Mouse (Mus musculus) left cerebral cortex, adult 2 months (tissue): ENCODE measurements around the gene Adrm1. TPM values are rescaled to one million over a fixed set of nuclear protein-coding genes. Genes with fewer than 3 reads are reported as not detected.
A peak's percentile ranks its signal among the peaks of the same experiment; 100 is the strongest.

Experiments used
- DNase-seq, 2 experiments: peaks; one replicate each; pipeline ENCODE4 v3.0.0; 2021 to 2022; ENCODE audit warnings: low spot score in 2 of 2, mixed read lengths in 1 of 2; ENCODE audit errors: extremely low spot score in 1 of 2
- H3K27ac ChIP-seq: fragments of 200-600 bp; 2 replicates; pipeline ENCODE4 v1.8.1; 2022
- H3K4me3 ChIP-seq: fragments of 200-600 bp; 2 replicates; pipeline ENCODE4 v1.8.1; 2022
- CTCF ChIP-seq: fragments of 200-600 bp; IDR thresholded peaks from 2 replicates; pipeline ENCODE4 v1.8.1; 2022; ENCODE audit warnings: antibody characterized with exemption, mild to moderate bottlenecking, moderate library complexity
- intact Hi-C: fragments of 180-260 bp; cut with DNase I; formaldehyde crosslinking; loops from one replicate; pipeline ENCODE4 v1.15.1; 2025
- total RNA-seq, 2 experiments: library from RNA; stranded (reverse); gene quantifications; 2 replicates each; pipeline ENCODE4 v1.2.3; 2021

Adrm1 gene
- total RNA-seq, 2 experiments from 2014 or later: 96.4 to 101 TPM

GRCm38 (mm10) chr2:180207840-180208239 lies 36.6 kb downstream of the Adrm1 start:
- intact Hi-C loops: loop anchor here (5.0 kb wide), 1 partner anchor 44 kb away; no protein-coding TSS in a partner anchor
- no peak overlapping the region for H3K27ac ChIP-seq
- peak; percentile 53 for TF ChIP-seq CTCF
- no peak for DNase-seq
- no peak overlapping the region for H3K4me3 ChIP-seq

GRCm38 (mm10) chr2:180208976-180209375 lies 37.7 kb downstream of the Adrm1 start:
- intact Hi-C loops: loop anchor here (5.0 kb wide), 1 partner anchor 43 kb away; no protein-coding TSS in a partner anchor
- no peak overlapping the region for H3K27ac ChIP-seq
- H3K4me3 ChIP-seq: no peak overlapping the region
- TF ChIP-seq CTCF: no peak; the same call in 1 of the 2 replicates
- DNase-seq: no peak

GRCm38 (mm10) chr2:180212255-180212654 lies 41.0 kb downstream of the Adrm1 start:
- intact Hi-C loops: no loop called here
- Histone ChIP-seq H3K4me3 (no peak overlapping the region), H3K27ac (no peak overlapping the region)
- no peak for DNase-seq
- TF ChIP-seq CTCF: peak; percentile 14; the same call in 1 of the 2 replicates

DNA sequence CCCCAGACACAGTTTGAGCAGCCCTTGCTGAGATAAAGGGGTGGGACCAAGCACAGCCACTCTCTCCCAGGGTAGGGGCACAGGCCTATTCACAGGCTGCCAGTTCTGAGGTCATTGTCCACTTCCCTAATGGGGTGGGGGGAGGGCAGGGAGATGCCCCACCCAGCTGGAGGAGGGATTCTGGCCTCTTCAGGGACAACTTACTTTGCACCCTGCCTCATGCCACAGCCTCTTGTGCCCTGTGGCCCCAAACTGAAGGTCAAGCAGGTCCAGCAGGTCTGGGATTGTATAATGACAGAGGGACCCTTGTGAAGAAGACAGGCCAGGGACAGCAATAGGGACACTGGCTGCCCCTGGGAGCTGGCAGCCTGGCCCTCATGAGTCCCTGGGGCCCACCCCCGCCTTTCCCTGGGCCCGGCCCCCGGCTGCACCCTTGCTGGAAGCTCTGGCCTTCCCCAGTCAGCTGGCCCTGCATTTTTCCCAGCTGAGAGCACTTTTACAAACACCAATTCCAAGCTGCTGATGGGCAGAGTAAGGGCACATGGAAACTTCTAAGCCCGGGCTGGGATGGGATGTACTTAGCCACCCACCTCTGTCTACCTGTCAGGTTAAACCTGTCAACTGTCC lies 43.2 kb downstream of the Adrm1 start:
- DNase-seq: no peak
- peak overlapping the region; percentile 1; the same call in 1 of the 2 replicates for H3K27ac ChIP-seq
- TF ChIP-seq CTCF: no peak
- H3K4me3 ChIP-seq: no peak overlapping the region
- intact Hi-C loops: no loop called here

GRCm38 (mm10) chr2:180215011-180215461 lies 43.8 kb downstream of the Adrm1 start:
- no peak for TF ChIP-seq CTCF
- Histone ChIP-seq H3K4me3 (no peak overlapping the region), H3K27ac (peak overlapping the region; percentile 1; the same call in 1 of the 2 replicates)
- no peak for DNase-seq
- intact Hi-C loops: no loop called here

DNA sequence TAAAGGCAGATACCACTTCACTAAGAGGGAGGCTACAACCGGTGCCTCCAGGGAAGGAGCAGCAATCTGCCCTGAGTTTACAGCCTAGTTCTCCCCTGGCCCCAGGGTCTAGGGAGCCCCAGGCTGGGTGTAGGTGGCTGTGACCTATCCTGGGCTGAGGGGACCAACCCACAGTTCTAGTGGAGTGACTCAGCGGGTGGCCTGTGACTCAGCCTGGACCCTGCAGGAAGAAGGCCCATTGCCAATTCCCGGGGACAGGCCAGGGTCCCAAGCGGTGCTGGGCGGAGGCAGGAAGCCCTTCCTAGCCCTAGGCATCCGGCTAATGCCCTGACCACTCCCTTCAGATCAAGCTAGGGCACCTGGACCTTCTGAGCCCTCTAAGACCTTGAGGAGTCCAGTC lies 44.7 kb downstream of the Adrm1 start:
- intact Hi-C loops: no loop called here
- TF ChIP-seq CTCF: no peak
- no peak for DNase-seq
- H3K27ac ChIP-seq: peak overlapping the region; percentile 4; the same call in 1 of the 2 replicates
- H3K4me3 ChIP-seq: no peak overlapping the region

- no peak overlapping the region for H3K27ac ChIP-seq
- no peak for DNase-seq
- no peak overlapping the region for H3K4me3 ChIP-seq
- TF ChIP-seq CTCF: no peak
- intact Hi-C loops: no loop called here
Observed at GRCm38 (mm10) chr2:180216921-180217320, 45.6 kb downstream of the Adrm1 start.

DNA sequence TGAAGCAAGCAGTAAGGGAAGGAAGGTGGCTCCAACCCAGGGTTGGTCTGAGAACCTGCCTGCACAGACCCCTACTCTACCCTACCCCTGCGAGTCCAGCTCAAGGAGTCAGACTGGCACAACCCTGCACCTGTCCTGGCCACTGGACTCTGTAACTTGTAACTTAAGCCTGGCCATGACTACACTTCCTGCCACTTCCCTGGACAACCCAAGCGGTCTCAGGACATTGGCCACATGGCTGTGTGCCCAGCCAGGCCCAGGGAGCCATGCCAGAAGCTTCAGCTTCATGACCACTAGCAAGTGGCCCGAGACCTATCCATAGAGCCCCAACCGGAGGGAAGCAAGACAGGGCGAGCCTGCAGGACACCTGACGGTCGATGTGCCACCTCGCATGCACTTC lies 46.3 kb downstream of the Adrm1 start:
- DNase-seq: no peak
- no peak overlapping the region for H3K4me3 ChIP-seq
- peak overlapping the region; percentile 64 for H3K27ac ChIP-seq
- no peak for TF ChIP-seq CTCF
- intact Hi-C loops: no loop called here

DNA sequence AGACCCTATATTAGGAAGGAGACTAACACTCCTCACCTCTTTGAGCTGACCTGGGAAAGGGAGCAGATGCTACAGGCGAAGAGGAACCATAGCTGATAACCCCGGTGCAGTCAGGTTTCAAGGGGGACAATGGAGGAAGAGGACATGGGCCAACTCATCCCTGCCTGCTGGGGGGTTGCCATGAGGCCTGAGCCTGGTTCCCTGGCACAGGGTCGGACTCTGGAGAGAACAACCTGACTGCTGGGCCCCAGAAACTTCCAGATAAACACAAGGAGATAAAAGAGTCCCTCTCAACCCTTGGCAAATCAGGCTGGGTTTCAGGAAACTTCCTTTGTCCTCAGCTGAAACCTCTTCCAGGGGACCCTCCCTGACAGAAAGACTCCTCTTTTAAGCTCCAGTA lies 47.0 kb downstream of the Adrm1 start:
- H3K27ac ChIP-seq: peak overlapping the region; percentile 64
- DNase-seq: no peak
- TF ChIP-seq CTCF: no peak
- no peak overlapping the region for H3K4me3 ChIP-seq
- intact Hi-C loops: no loop called here

- TF ChIP-seq CTCF: no peak
- intact Hi-C loops: no loop called here
- no peak for DNase-seq
- peak overlapping the region; percentile 64; the same call in 1 of the 2 replicates for H3K27ac ChIP-seq
- no peak overlapping the region for H3K4me3 ChIP-seq
Observed at GRCm38 (mm10) chr2:180218677-180219076, 47.4 kb downstream of the Adrm1 start.

DNA sequence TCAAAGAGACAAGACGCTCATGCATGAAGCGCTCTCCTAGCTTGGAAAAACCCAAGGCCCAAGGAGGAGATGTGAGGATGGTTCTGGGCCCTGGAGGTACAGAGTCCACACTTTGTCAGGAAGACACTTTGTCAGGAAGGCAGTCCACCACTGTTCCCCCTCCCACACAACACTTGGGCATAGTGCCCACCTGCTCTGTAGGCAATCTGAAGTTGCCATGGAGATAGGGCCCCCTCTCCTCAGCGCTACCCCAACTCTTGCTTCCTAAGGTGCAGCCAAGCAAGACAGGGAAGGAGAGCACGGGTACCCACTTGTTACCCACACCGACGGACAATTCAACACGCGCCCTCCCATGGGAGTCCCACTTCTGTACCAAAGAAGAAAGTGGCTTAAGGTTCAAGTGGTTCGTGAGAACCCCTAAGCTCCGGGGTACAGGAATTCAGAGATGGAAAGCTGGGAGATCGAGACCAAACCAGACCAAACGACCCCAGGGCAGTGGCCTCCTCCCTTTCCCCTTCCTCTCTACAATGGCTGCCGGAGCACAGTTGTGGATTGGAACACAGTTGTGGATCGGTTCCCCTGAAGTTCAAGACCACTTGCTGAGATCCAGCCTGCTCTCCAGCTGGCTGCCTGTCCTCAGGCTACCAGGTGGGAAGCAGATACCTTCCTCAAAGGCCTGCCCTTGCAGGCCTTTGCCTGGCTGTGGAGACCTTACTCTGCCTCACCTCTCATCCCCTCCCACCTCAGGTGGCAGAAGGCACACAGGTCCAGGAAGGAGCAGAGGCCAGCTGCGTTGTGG lies 48.1 kb downstream of the Adrm1 start:
- Histone ChIP-seq H3K27ac (peak overlapping the region; percentile 57; the same call in 1 of the 2 replicates), H3K4me3 (no peak overlapping the region)
- DNase-seq: no peak
- intact Hi-C loops: no loop called here
- TF ChIP-seq CTCF: no peak

DNA sequence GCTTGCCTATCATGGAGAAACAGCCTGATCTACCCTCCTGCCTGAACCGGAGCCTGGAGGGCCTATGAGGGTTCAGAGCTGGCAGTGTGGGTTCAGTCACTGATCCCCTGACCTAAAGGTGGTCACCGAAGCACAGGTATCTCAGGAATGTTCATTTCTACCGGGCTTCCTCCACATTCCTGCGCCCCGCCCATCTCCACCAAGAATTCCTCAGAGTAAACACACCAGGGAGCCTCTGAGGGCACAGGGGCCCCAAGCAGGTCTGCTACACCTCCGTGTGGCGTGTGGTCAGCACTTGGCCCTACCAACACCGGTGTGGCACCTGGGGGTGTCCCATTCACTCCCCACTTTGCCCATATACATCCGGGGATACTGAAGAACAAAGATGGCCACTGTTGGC lies 48.9 kb downstream of the Adrm1 start:
- DNase-seq: no peak
- intact Hi-C loops: no loop called here
- no peak overlapping the region for H3K4me3 ChIP-seq
- H3K27ac ChIP-seq: no peak overlapping the region; the same call in 1 of the 2 replicates
- TF ChIP-seq CTCF: no peak
